9 mouse cellular contexts compared by ENCODE assay signal in genomic region chr14:122281072-122281634, GRCm38 (mm10).
DNase-seq lines count a peak whose midpoint lies in the region; ATAC-seq and TF ChIP-seq lines count a peak whose summit lies in the region.
"Had no signal": no experiment of that assay in that cellular context is flagged by ENCODE, and none has a peak within 500 bp of the region (broad histone marks: within the 10 kb centered on the region; RNA-seq: fewer than 3 reads in every experiment).

No protein-coding gene starts in this region.

- H3K27ac ChIP-seq in heart, embryonic 10.5 days = 0 out of 2 replicates have a peak overlapping the region, but pooled peaks have one; percentile 42
- peak overlapping the region; percentile 42; the same call in 1 of the 2 replicates for H3K27ac ChIP-seq in hindbrain, embryonic 12.5 days
- peak overlapping the region; percentile 68 for H3K27ac ChIP-seq in midbrain, embryonic 13.5 days

- H3K4me1 ChIP-seq in heart, embryonic 10.5 days = peaks cover 10% of the 10 kb centered on the region
- peaks cover 17% of the 10 kb centered on the region for H3K4me1 ChIP-seq in hindbrain, embryonic 12.5 days
- H3K4me1 ChIP-seq in midbrain, embryonic 13.5 days (replicated peaks) = peaks cover 20% of the 10 kb centered on the region

- DNase-seq in heart, embryonic 10.5 days (ENCODE audit: low spot score) = no peak
- DNase-seq in heart, adult 11 months = no peak
- DNase-seq in brain, embryonic 14.5 days (ENCODE audit: low read depth) = peak; percentile 36
- no peak for DNase-seq in right cerebral cortex, postnatal 36 days (ENCODE audit: low spot score in 2 of 2)
- no peak for DNase-seq in lung, postnatal 25 days (ENCODE audit: low spot score)
- DNase-seq: cerebellum, adult 2 months; lung, embryonic 14.5 days had no signal

- H3K4me2 ChIP-seq in hindbrain, embryonic 12.5 days (replicated peaks) = peak overlapping the region; percentile 24
- peak overlapping the region; percentile 41 for H3K4me2 ChIP-seq in midbrain, embryonic 13.5 days (replicated peaks)
- H3K4me2 ChIP-seq: lung, embryonic 14.5 days had no signal

- H3K27me3 ChIP-seq in heart, embryonic 10.5 days (ENCODE audit: insufficient read depth, poor library complexity, severe bottlenecking) = peaks cover 67% of the 10 kb centered on the region
- H3K27me3 ChIP-seq in hindbrain, embryonic 12.5 days = peaks cover 64% of the 10 kb centered on the region
- H3K27me3 ChIP-seq in midbrain, embryonic 13.5 days = peaks cover 79% of the 10 kb centered on the region

- H3K9ac ChIP-seq in hindbrain, embryonic 12.5 days = 0 out of 2 replicates have a peak overlapping the region, but pooled peaks have one; percentile 9
- peak overlapping the region; percentile 36; the same call in 1 of the 2 replicates for H3K9ac ChIP-seq in midbrain, embryonic 13.5 days (replicated peaks)
- H3K9ac ChIP-seq: lung, embryonic 14.5 days had no signal

- 36% methylated on average over 9 of the region's 9 CpGs for WGBS in heart, embryonic 10.5 days
- WGBS in hindbrain, embryonic 12.5 days = 22% methylated on average over 9 of the region's 9 CpGs
- 16% methylated on average over 9 of the region's 9 CpGs for WGBS in midbrain, embryonic 13.5 days

- peak overlapping the region; percentile 34 for H3K4me3 ChIP-seq in heart, embryonic 10.5 days
- peak overlapping the region; percentile 6 for H3K4me3 ChIP-seq in hindbrain, embryonic 12.5 days
- H3K4me3 ChIP-seq in midbrain, embryonic 13.5 days (replicated peaks) = peak overlapping the region; percentile 17

- H3K36me3 ChIP-seq in heart, embryonic 10.5 days = no peaks in the 10 kb centered on the region
- H3K36me3 ChIP-seq in hindbrain, embryonic 12.5 days = no peaks in the 10 kb centered on the region
- no peaks in the 10 kb centered on the region for H3K36me3 ChIP-seq in midbrain, embryonic 13.5 days

- ATAC-seq in hindbrain, embryonic 12.5 days (ENCODE audit: low FRiP score) = no peak
- peak; percentile 16 for ATAC-seq in midbrain, embryonic 13.5 days

- TF ChIP-seq POLR2A in brain, embryonic 14.5 days (IDR thresholded peaks at IDR 0.05; ENCODE audit: borderline replicate concordance, extremely low read depth, insufficient read depth, insufficient read length, poor library complexity, severe bottlenecking) = no peak

- TF ChIP-seq CTCF in brain, embryonic 14.5 days (IDR thresholded peaks at IDR 0.05; ENCODE audit: borderline replicate concordance, extremely low read depth, insufficient read depth, insufficient read length) = no peak

- no peaks in the 10 kb centered on the region for H3K9me3 ChIP-seq in heart, embryonic 10.5 days
- no peaks in the 10 kb centered on the region for H3K9me3 ChIP-seq in hindbrain, embryonic 12.5 days (replicated peaks)
- H3K9me3 ChIP-seq in midbrain, embryonic 13.5 days = no peaks in the 10 kb centered on the region
